Mouse (Mus musculus): ENCODE results near the gene Vmn2r112. TPM values are rescaled to one million over a fixed set of nuclear protein-coding genes. Genes with fewer than 3 reads are reported as not detected.
"Not testable (repeated sequence)": the region's sequence is repeated elsewhere in the genome, so short reads cannot be mapped to it uniquely, and the experiment has no call there.

The Vmn2r112 gene
- not detected in 2 replicates for polyA plus RNA-seq (2015; fragmentation: Nextera tagmentation; extraction: Ambion mirVana)

- H3K4me1 ChIP-seq (replicated peaks); ATAC-seq (replicated peaks; ENCODE audit: insufficient number of reproducible peaks, insufficient read depth, low FRiP score, low read depth); H3K4me3 ChIP-seq; H3K27ac ChIP-seq; H3K9ac ChIP-seq; H3K9me3 ChIP-seq (replicated peaks); H3K36me3 ChIP-seq; H3K27me3 ChIP-seq; H3K4me2 ChIP-seq: not testable (repeated sequence)
Observed at GRCm38 (mm10) chr17:22600651-22601050, at the start of gene Vmn2r112. TSS of gene Vmn2r112 (plus strand) at chr17:22600951.

DNA sequence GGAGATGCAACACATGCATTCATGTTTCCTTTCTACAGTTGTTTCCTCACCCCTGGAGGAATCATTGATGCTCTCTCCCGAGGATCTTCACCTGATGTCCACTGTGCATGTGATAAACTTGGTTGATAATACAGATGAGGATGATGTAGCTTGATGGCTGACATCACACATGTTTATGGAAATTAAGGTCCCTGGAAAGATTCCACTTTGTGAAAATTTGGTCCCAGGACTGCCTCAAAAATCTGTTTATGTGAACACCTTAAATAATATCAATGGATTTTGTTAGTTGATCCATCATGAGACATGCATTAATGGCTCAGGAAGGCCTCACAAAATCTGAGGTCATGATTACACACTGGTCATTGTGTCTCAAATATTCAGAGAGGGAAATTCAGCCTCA is 27.4 kb upstream of the Vmn2r112 start, which contains the start of gene Vmn2r111:
Gene Vmn2r111 (minus strand): TSS at position 101 of the 400 bp plus-strand sequence.
- not testable (repeated sequence) for H3K4me2 ChIP-seq; H3K9me3 ChIP-seq (replicated peaks); H3K27ac ChIP-seq; H3K9ac ChIP-seq; H3K36me3 ChIP-seq; H3K4me1 ChIP-seq (replicated peaks); ATAC-seq (replicated peaks; ENCODE audit: insufficient number of reproducible peaks, insufficient read depth, low FRiP score, low read depth); H3K4me3 ChIP-seq; H3K27me3 ChIP-seq
- 27% methylated on average over 1 of the region's 1 CpGs for WGBS

DNA sequence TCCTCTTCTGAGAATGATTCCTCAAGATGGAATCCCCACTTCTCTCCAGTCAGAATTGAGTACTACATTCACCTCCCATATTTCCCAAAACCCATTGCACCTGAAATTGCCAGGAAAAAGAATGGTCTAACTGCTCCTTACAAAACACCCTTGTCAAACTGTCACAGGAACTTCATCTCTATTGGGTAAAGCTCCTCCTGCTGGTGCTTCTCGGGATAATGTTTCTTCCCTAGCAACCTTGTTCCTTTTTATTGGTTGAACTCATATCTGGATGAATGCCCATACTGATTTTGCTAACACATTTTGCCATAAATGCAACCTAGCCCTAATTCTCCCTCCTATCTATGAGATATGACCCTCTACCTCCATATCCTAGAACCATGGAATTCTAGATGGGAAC is 29.9 kb downstream of the Vmn2r112 start:
- Histone ChIP-seq H3K27me3 (no peaks in the 10 kb centered on the region), H3K4me3 (no peak overlapping the region), H3K4me2 (no peak overlapping the region), H3K9me3 (replicated peaks) (no peaks in the 10 kb centered on the region), H3K27ac (no peak overlapping the region), H3K9ac (no peak overlapping the region), H3K4me1 (replicated peaks) (no peaks in the 10 kb centered on the region), H3K36me3 (no peaks in the 10 kb centered on the region)
- WGBS, result 59% methylated on average over 1 of the region's 1 CpGs
- no peak for ATAC-seq (replicated peaks; ENCODE audit: insufficient number of reproducible peaks, insufficient read depth, low FRiP score, low read depth)

Other genes with a start within 250 kb of the Vmn2r112 start
- gene Zfp944, start 239.6 kb upstream of the Vmn2r112 start, polyA plus RNA-seq (2015; fragmentation: Nextera tagmentation; extraction: Ambion mirVana), result 8.0 and 8.3 TPM in 2 replicates
- 5.5 and 5.7 TPM in 2 replicates for gene Zfp758, start 239.5 kb upstream of the Vmn2r112 start, polyA plus RNA-seq (2015; fragmentation: Nextera tagmentation; extraction: Ambion mirVana)
- gene Zfp946, start 176.7 kb upstream of the Vmn2r112 start, polyA plus RNA-seq (2015; fragmentation: Nextera tagmentation; extraction: Ambion mirVana), result 6.5 and 7.6 TPM in 2 replicates
- not detected in 2 replicates for gene Vmn2r111, start 27.5 kb upstream of the Vmn2r112 start, polyA plus RNA-seq (2015; fragmentation: Nextera tagmentation; extraction: Ambion mirVana)